Mouse (Mus musculus) lung, postnatal 0 days (tissue): ENCODE measurements around the gene Chtf18. TPM values are rescaled to one million over a fixed set of nuclear protein-coding genes. Genes with fewer than 3 reads are reported as not detected.

Experiments
- ATAC-seq: fragments of 200-750 bp; cut with Nextera tagmentation; 2 replicates; pipeline ENCODE4 v1.8.0; 2017; ENCODE audit warnings: moderate library complexity
- DNase-seq: peaks from one replicate; pipeline ENCODE4 v3.0.0-alpha.2; 2016; ENCODE audit warnings: low spot score
- H3K27ac ChIP-seq: fragments of 300-500 bp; sonication (generic); 2 replicates; pipeline ENCODE4 v1.5.1; 2014; ENCODE audit warnings: antibody characterized with exemption, mild to moderate bottlenecking, low read length, mixed read lengths
- H3K27me3 ChIP-seq: fragments of 300-500 bp; sonication (generic); replicated peaks from 2 replicates; pipeline ENCODE4 v1.6.1; 2014; ENCODE audit warnings: low read length, mixed read lengths; ENCODE audit not compliant: insufficient read depth
- H3K36me3 ChIP-seq: fragments of 300-500 bp; sonication (generic); 2 replicates; pipeline ENCODE4 v1.6.1; 2014; ENCODE audit warnings: low read length, mixed read lengths; ENCODE audit not compliant: insufficient read depth
- H3K4me1 ChIP-seq: fragments of 300-500 bp; sonication (generic); 2 replicates; pipeline ENCODE4 v1.6.1; 2014; ENCODE audit warnings: antibody characterized with exemption, low read depth, low read length, mixed read lengths; ENCODE audit not compliant: insufficient read depth
- H3K4me2 ChIP-seq: fragments of 300-500 bp; sonication (generic); replicated peaks from 2 replicates; pipeline ENCODE4 v1.6.1; 2014; ENCODE audit warnings: low read depth, mild to moderate bottlenecking, low read length, moderate library complexity, mixed read lengths
- H3K4me3 ChIP-seq: fragments of 300-500 bp; sonication (generic); 2 replicates; pipeline ENCODE4 v1.5.1; 2014; ENCODE audit warnings: low read depth, low read length
- H3K9ac ChIP-seq: fragments of 300-500 bp; sonication (generic); replicated peaks from 2 replicates; pipeline ENCODE4 v1.6.1; 2014; ENCODE audit warnings: low read depth, mild to moderate bottlenecking
- H3K9me3 ChIP-seq: fragments of 300-500 bp; sonication (generic); 2 replicates; pipeline ENCODE4 v1.6.1; 2016; ENCODE audit warnings: low read length, mixed read lengths
- CTCF ChIP-seq: IDR thresholded peaks from 2 replicates; pipeline ENCODE4 v1.5.1; 2016; ENCODE audit warnings: antibody characterized with exemption, mild to moderate bottlenecking
- EP300 ChIP-seq: IDR thresholded peaks from 2 replicates; pipeline ENCODE4 v1.6.1; 2016; ENCODE audit warnings: antibody characterized with exemption, mild to moderate bottlenecking, control low read depth
- WGBS: fragments of 180-500 bp; shearing (Covaris S2); extraction: QIAGEN DNeasy Blood & Tissue Kit; methylation state at CpG from one replicate; pipeline ENCODE4 v1.1.7; 2014; 5-methylcytosine and 5-hydroxymethylcytosine counted together
- polyA plus RNA-seq: library from polyadenylated mRNA; unstranded; fragments of >200 nt; fragmentation: Nextera tagmentation; extraction: Ambion mirVana; gene quantifications from 2 replicates; pipeline ENCODE4 v1.2.1, GENCODE M21; 2015

Chtf18 gene
- 1.6 and 2.6 TPM in 2 replicates for polyA plus RNA-seq

- Histone ChIP-seq H3K4me1 (peaks cover 14% of the 10 kb centered on the region; the same call in 1 of the 2 replicates), H3K36me3 (no peaks in the 10 kb centered on the region), H3K9ac (peak within 1 kb of the TSS; percentile 74), H3K4me3 (peak within 1 kb of the TSS; percentile 47), H3K27me3 (no peaks in the 10 kb centered on the region), H3K27ac (peak within 1 kb of the TSS; percentile 51; the same call in 1 of the 2 replicates), H3K4me2 (peak within 1 kb of the TSS; percentile 93), H3K9me3 (no peaks in the 10 kb centered on the region)
- DNase-seq (peak; percentile 100), ATAC-seq (peak; percentile 98)
- WGBS: under 1% methylated on average over 37 of the region's 37 CpGs
- no peak for TF ChIP-seq CTCF
- TF ChIP-seq EP300: no peak
Observed at GRCm38 (mm10) chr17:25727265-25728008, at the start of gene Chtf18, which contains the start of gene Rpusd1. Chtf18 (minus strand) TSS chr17:25727419. Rpusd1 (plus strand) TSS chr17:25727670.

GRCm38 (mm10) chr17:25775318-25776062 is 48.3 kb upstream of the Chtf18 start:
- H3K4me2 ChIP-seq: no peak overlapping the region
- no peak overlapping the region for H3K4me3 ChIP-seq
- DNase-seq (no peak), ATAC-seq (no peak)
- H3K36me3 ChIP-seq: 0 out of 2 replicates have a peak, but pooled peaks cover 4% of the 10 kb centered on the region
- H3K27ac ChIP-seq: no peak overlapping the region
- no peak overlapping the region for H3K9ac ChIP-seq
- H3K4me1 ChIP-seq: peaks cover 4% of the 10 kb centered on the region
- 72% methylated on average over 10 of the region's 10 CpGs for WGBS
- no peaks in the 10 kb centered on the region for H3K9me3 ChIP-seq
- TF ChIP-seq EP300 (no peak), CTCF (no peak)
- no peaks in the 10 kb centered on the region for H3K27me3 ChIP-seq

GRCm38 (mm10) chr17:25773549-25774120 is 46.4 kb upstream of the Chtf18 start, which contains the start of gene Narfl:
Narfl (plus strand) TSS chr17:25773776.
- no peak for TF ChIP-seq EP300
- TF ChIP-seq CTCF: peak; percentile 98
- Histone ChIP-seq H3K27ac (no peak within 1 kb of the TSS), H3K27me3 (no peaks in the 10 kb centered on the region), H3K9ac (peak within 1 kb of the TSS; percentile 91), H3K4me3 (peak within 1 kb of the TSS; percentile 71), H3K36me3 (no peaks in the 10 kb centered on the region), H3K9me3 (no peaks in the 10 kb centered on the region), H3K4me2 (peak within 1 kb of the TSS; percentile 84), H3K4me1 (peaks cover 4% of the 10 kb centered on the region)
- WGBS: under 1% methylated on average over 37 of the region's 37 CpGs
- ATAC-seq (peak; percentile 93), DNase-seq (peak; percentile 97)

GRCm38 (mm10) chr17:25769331-25769730 is 42.1 kb upstream of the Chtf18 start:
- ATAC-seq: no peak
- DNase-seq: no peak
- no peak overlapping the region for H3K4me3 ChIP-seq
- no peak overlapping the region for H3K9ac ChIP-seq
- no peaks in the 10 kb centered on the region for H3K9me3 ChIP-seq
- TF ChIP-seq CTCF (no peak), EP300 (no peak)
- H3K27ac ChIP-seq: no peak overlapping the region
- H3K4me2 ChIP-seq: no peak overlapping the region
- no peaks in the 10 kb centered on the region for H3K27me3 ChIP-seq
- 54% methylated on average over 9 of the region's 9 CpGs for WGBS
- H3K36me3 ChIP-seq: no peaks in the 10 kb centered on the region
- H3K4me1 ChIP-seq: peaks cover 4% of the 10 kb centered on the region

- TF ChIP-seq CTCF (no peak), EP300 (no peak)
- Histone ChIP-seq H3K4me3 (no peak overlapping the region), H3K36me3 (no peaks in the 10 kb centered on the region), H3K27me3 (no peaks in the 10 kb centered on the region), H3K27ac (no peak overlapping the region), H3K9me3 (no peaks in the 10 kb centered on the region), H3K9ac (no peak overlapping the region), H3K4me1 (no peaks in the 10 kb centered on the region), H3K4me2 (no peak overlapping the region)
- WGBS: 60% methylated on average over 5 of the region's 5 CpGs
- no peak for ATAC-seq
- DNase-seq: no peak
Observed at GRCm38 (mm10) chr17:25765886-25766285, 38.7 kb upstream of the Chtf18 start.

- H3K9me3 ChIP-seq: no peaks in the 10 kb centered on the region
- DNase-seq: no peak
- no peaks in the 10 kb centered on the region for H3K27me3 ChIP-seq
- no peak overlapping the region for H3K4me2 ChIP-seq
- no peak for ATAC-seq
- no peaks in the 10 kb centered on the region for H3K36me3 ChIP-seq
- H3K4me3 ChIP-seq: no peak overlapping the region
- 42% methylated on average over 3 of the region's 3 CpGs for WGBS
- H3K4me1 ChIP-seq: no peaks in the 10 kb centered on the region
- H3K27ac ChIP-seq: no peak overlapping the region
- no peak overlapping the region for H3K9ac ChIP-seq
- TF ChIP-seq EP300: no peak
Observed at GRCm38 (mm10) chr17:25762591-25762990, 35.4 kb upstream of the Chtf18 start.
